Mouse (Mus musculus) cerebellum, adult (tissue): ENCODE data around the gene Ilf3.

Experiments
- ATAC-seq: cut with Nextera tagmentation; 2 replicates; pipeline ENCODE4 v1.9.2; 2017; ENCODE audit warnings: mild to moderate bottlenecking, moderate library complexity, mixed read lengths; ENCODE audit not compliant: insufficient number of reproducible peaks, low FRiP score, low TSS enrichment

The Ilf3 gene

DNA sequence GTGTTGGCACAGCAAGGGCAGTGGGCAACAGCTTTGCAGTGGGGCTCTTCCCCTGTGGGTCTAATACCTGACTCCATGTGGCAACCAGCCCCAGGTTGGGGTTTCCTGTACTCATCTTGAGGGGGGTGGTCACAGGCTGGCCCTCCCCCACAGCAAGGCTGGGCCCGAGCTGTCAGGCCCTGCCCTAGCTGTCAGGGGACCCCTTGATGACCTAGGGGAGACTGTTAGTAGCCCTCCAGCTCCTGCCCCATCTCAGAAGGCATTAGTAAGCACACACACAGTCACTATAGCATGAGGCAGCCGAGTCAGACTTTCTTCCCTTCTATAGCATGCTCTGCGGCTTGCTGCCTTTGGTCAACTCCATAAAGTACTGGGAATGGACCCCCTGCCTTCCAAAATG lies 28.0 kb downstream of the Ilf3 start:
- no peak for ATAC-seq

DNA sequence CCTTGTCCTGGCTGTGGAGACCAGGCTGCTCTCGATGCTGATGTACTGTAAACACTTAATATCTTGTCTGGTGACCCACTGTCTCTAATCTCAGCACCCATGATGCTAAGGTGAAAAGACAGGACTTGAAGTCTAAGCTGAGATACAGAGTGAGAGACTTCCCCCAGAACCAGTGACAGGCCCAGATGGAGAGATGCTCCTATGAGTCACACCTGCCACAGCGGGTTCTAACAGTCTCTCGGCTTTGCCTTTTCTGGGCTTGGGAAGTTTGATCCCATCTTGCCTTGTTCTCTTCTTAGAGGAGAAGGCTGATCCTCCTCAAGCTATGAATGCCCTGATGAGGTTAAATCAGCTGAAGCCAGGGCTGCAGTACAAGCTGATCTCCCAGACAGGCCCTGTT lies 29.5 kb downstream of the Ilf3 start:
- no peak for ATAC-seq

DNA sequence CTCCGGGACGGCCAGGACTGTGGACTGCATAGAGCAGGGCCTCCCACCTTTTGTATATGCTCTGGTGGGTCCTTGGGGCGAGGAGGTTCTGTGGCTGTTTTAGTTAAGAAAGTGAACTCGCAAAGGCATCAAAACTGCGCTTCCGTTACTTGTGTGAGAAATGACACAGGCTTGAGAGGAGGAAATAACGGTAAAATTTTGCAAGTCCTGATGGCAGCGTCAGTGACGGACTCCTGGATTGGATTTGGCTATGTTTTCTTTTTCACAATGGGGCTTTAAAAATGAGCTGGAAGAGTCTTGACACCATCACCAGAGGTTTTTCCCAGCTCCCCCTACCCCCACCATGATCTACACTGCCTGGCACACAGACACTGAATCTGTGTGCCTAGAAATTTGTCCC lies 33.4 kb downstream of the Ilf3 start:
- no peak for ATAC-seq

DNA sequence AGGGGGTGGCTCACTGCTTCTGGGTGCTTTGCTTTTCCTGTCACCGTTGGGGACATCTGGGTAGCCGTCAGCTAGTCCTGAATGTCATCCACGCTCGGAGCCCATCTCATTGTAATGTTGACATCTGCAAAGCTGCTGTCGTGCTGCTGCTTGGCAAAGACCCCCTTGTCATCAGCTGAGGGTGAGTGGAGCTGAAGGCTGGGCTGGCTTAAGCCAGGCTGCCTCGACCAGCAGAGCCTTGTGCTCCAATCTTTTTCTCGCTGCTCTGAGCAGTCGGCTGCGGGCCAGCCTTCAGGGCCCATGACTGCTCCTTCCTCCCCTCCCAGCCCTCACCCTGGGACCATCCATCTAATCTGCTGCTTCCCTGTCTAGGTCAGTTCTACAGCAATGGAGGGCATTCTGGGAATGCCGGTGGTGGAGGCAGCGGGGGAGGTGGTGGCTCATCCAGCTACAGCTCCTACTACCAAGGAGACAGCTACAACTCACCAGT lies 35.1 kb downstream of the Ilf3 start:
- no peak for ATAC-seq

DNA sequence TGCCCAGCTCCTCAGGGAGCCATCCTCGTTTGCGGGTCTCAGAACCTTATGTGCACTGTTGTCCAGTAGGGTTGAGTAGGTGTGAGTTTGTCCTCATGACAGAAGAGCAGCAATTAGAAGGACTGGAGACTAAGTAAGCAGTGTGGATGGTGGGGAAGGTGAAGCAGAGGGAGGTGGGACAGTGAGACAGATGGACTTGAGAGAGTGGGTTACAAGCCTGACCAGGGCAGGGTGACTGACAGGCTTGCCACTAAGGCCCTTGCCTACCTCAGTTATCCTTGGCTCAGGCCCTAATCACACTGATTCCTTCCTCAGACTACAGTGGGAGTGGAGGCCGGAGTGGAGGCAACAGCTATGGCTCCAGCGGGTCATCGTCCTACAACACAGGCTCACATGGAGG lies 36.1 kb downstream of the Ilf3 start:
- ATAC-seq = no peak

DNA sequence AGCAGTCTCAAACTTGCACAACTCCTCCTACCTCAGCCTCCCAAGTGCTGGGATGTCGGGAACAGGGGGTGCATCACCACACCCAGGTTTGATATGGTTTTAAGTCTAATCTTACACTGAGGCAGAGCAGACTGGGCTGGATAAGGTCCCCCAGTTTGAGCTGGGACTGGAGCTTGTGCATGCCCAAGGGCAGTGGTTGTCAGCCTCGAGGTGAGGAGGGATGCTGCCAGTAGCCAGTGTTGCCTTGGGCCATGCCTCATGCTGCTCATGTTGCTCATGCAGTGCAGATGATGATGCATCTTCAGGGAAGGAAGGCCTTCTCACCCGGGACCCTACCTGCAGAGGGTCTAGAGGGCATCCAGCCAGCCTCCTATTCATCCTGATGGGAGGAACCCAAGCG lies 37.9 kb downstream of the Ilf3 start:
- ATAC-seq = no peak

DNA sequence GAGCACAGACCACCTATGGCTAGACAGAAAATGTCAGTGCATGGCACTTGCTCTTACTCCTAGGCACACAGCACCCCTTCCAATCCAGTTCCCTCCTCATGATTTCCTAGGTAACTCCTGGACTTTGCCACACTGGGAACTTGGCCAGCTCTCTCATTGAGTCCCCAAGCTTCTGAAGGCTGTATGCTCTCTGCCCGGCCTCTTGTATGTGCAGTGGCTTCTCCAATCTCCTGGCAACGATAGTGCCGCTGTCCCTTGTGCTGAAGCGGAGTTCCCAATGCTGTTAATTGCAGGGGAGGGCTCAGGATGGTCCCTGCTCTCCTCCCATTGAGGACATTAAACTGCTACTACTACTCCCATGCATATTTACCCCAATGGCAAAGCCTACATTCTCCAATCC lies 40.3 kb downstream of the Ilf3 start:
- no peak for ATAC-seq

DNA sequence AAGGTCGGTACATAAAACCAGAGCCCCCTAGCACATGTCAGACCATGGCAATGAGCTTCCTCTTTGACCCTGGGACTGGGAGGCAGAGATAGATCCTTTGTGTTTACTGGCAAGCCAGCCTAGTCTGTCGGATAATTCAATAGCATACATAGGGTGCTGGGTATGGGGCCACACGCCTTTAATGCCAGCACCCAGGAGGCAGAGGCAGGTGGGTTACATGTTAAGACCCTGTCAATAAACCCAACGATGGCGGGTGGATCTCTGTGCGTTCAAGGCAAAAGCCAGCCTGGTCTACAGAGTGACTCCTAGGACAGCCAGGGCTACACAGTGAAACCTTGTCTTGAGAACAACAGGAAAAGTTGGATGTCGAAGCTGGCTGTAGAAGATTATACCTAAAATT lies 41.0 kb downstream of the Ilf3 start:
- ATAC-seq = no peak

DNA sequence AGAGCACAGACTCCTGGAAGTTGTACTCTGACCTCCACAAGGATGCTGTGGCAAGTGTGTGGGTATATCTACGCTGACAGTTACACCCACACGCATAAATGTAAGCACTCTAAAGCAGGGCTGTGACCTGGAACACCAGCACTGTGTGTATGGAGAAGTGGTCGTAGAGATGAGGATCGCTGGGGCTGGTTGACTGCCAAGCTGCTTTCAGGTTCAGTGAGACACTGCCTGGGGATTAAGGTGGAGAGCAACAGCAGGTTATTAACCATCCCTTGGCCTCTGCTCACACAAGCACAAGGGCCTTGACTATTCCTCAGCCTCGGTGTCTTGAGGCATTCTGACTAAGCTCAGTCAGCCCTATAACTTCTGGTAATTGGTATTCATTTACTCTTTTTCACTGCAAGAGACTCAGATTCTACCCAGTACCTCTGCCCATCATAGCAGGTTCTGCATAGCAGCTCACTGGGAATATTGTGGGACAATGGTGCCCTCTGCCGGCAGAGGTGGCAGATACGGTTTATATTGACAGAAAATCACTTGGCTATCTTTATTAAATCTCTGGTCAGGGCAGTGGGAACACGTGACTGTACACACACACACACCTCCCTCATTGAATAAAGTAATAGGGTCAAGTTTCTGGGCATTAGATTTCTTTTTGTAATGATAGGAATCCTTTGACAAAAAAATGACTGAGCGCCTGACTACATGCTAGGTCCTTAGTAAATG lies 42.1 kb downstream of the Ilf3 start:
- peak; percentile 62; the same call in 1 of the 2 replicates for ATAC-seq

DNA sequence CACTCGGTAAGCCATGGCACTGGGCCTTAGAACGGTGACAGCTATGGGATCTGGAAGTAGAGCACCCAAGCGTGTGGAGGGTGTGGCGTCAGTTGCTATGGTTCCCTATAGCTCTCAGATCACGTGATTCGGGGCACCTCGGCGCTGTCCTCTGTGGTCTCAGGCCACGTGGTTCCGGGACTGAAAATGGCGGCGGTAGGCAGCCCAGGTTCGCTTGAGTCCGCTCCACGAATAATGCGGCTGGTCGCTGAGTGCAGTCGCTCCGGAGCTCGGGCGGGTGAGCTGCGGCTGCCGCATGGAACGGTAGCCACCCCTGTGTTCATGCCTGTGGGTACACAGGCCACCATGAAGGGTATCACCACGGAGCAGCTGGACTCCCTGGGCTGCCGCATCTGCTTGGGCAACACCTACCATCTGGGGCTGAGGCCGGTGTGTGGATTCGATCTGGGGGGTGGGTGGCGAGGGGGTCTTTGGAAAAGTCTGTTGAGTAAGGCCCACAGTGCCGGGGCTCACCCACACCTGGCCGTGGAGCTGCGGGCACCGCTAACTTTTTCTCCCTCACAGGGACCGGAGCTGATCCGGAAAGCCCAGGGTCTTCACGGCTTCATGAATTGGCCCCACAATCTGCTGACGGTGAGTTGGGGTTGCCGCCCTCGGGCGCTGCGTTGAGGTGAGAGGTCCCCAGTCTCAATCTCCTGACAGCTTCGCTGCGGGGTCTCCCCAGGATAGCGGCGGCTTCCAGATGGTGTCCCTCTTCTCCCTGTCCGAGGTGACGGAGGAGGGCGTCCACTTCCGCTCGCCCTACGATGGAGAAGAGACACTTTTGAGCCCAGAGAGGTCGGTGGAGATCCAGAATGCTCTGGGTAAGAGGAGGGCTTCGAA lies 44.2 kb downstream of the Ilf3 start, which contains the start of gene Qtrt1:
Gene Qtrt1 (plus strand): TSS at position 169 of the 882 bp plus-strand sequence.
- peak; percentile 87 for ATAC-seq

DNA sequence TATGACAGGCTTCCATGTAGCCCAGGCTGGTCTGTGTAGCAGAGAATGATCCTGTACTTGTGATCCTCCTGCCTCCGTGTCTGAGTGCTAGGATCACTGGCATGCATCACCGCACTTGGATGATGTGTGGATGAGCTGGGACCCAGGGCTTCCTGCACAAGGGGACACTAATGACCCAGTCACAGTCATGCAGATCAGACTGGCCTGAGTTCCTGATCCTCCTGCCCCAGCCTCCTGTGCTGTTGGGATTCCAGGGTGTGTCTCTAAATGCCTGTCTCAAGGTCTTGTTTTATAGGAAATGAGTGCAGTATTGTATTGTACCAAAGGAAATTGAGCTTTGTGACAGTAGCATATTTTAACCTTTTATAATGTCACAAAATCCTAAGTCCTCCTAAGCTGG lies 50.2 kb downstream of the Ilf3 start:
- ATAC-seq = no peak

DNA sequence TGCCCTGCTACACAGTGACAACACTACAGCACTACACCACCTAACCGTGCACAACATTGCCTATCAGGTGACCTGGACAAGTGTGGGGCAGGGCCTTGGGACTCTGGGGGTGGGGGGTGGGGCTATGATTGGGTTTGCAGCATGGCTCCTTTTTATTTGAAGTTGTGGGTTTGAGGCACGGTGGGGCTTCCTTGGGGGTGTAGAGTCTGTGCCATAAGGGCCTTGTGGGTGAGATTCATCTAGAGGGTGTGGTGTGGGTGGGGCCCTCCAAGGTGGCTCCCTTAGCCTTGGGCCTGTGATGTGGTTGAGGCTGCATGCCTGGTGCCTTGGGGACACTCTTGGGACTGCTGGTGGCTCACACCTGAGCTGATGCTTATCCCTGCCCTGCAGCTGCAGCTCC lies 52.0 kb downstream of the Ilf3 start:
- ATAC-seq = no peak

DNA sequence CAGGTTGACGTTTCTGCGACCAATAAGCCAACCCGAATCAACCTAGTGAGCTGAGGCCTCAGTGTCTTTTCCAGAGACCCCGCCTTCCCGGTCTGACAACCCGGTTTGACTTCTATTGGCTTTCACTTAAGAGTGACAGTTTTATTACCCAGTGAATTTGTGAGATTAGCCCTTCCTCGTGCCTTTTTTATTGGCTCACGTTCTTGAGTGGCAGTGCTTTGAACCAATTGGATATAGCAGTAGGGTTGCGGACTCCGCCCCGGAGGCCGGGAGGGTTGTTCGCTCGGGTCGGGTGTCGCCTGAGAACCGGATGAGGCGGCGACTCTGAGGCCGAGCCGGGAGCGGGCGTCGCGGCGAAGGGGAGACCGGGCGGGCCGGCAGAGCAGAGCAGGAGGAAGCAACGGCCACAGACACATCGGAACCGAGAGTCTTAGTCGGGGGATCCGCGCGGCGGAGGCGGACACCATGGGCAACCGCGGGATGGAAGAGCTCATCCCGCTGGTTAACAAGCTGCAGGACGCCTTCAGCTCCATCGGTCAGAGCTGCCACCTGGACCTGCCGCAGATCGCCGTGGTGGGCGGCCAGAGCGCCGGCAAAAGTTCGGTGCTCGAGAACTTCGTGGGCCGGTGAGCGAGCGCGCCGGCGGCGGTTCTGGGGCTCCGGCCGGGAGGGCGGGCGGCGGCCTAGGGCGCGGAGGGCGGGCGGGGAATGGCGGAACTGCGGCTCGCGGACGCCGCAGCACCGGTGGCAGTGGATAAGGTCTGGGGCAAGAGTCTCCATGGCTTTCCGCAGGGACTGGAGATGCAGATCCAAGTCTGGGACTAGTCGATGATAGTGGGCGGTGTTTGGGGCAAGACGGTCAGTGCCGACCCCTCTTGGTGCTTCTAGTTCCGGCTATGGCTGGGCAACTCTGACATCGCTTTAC lies 57.2 kb downstream of the Ilf3 start, which contains the start of gene Dnm2:
Gene Dnm2 (plus strand): TSS at position 278 of the 925 bp plus-strand sequence.
- ATAC-seq = peak; percentile 98

DNA sequence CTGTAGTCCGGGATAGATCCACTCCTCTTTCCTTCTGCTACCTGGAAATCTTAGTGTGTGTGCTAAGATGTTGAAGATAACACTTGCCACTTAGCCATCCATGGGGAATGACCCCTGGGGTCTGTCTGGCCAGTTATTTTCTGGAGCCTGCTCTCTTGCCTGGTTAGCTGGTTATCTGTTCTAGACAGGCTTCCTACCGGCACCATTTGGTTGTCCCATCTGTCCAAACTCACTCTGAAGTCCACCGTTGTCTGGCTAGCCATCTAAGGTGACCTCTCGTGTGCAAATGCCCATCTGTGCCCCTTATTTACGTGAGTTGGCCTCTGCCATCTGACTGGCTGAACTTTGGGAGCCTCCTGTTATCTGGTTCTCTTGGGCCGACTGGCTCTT lies 57.9 kb downstream of the Ilf3 start:
- ATAC-seq = no peak

DNA sequence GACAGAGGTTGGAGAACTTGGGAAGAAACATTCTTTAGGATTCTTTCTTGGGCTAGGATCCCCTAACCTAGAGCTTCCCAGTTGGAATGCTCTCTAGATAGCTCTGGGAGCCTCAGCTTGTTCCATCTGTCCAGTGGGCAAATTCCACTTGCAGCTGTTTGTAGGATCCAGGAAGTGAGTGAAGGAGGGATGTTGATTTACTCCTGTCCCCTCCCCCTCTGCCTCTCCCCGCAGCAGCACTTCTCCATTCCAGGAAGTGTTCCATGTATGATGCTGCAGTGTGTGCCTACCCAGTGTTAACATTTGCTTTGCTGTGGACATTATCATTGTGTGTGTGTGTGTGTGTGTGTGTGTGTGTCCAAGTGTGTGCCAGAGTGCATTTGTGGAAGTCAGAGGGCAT lies 58.3 kb downstream of the Ilf3 start:
- no peak for ATAC-seq

DNA sequence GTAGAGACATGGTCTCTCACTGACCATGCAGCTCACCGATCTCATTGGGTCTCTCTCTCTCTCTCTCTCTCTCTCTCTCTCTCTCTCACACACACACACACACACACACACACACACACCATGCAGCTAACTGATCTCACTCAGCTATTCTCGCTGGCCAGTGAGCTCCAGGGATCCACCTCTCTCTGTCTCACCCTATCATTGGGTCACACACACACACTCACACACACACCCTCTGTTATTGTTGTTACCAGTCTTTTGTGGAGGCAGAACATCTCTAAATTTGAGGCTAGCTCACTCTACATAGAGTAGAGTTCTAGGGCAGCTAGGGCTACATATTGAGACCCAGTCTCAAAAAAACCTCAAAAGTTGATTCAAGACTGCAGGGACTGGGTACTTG lies 58.9 kb downstream of the Ilf3 start:
- no peak for ATAC-seq

DNA sequence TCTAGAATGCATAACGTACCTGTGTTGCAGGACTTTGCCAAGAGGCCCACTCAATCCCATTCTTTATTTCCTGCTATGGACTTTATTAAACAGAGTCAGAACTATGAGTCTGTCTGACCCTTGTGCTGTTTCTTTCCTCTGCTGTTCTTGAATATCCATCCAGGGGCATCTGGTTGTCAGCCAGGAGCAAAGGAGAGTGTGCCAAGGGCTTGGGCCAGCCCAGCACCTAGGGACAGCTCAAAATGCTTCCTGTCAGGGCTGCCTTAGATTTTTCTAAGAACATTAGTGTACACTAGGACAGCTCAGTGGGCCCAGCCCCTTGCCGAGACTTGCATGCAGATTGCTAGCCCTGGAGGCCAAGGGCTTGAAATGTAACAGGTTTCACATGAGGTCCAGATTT lies 60.1 kb downstream of the Ilf3 start:
- ATAC-seq = no peak

DNA sequence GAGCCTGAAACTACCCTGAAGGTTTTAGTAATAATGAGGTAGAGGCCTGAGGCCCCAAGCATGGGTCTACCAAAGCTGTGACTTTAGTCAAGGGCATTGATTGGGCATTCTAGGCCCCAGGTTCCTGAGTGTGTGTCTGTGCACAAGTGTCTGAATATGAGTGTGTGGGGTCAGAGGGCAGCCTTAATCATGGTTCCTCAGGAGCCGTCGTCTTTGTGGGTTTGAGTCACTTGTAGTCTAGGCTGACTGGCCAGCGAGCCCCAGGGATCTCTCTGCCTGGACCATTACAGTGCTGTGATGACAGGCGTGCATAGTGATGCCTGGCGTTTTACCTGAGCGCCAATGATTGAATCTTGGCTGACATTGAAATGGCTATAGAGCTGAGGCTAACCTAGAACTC lies 60.5 kb downstream of the Ilf3 start:
- no peak for ATAC-seq

DNA sequence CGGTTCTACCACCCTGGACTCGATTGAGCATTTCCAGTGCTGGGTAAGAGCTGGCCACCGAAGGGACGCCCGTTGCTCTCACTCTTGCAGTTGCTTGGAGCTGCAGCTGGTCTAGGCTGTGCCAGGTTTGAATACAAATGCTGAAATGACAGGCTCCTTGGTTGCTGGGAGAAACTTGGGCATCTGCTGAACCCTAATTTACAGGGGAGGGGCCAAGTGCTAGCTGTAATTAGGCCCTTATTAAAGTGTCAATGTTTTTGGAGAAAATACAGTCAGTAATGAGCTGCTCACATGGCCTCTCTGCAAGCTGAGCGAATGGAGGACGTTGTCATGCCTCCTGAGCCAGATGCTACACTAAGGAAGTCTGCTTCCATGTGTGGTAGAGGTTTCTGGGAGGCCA lies 63.1 kb downstream of the Ilf3 start:
- ATAC-seq = no peak

DNA sequence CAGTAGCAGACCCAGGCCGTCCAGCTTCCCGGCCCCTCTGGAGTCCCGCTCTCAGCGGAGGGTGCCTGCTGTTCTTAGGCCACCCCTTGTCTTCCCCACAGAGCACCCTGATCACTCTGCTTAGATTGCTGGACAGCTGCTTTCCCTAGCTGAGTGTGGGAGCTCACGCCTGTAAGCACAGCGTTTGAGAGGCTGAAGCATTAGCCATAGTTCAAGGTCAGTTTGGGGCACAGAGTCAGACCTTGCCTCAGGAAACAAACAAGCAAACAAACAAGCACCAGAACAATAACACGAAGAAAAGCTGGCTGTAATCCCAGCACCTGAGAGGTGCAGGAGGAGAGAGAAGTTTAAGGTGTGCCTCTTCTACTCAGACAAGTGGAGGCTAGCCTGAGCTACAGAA lies 64.4 kb downstream of the Ilf3 start:
- no peak for ATAC-seq
